Mouse (Mus musculus): ENCODE results near the gene Ppp1r13l. TPM values are rescaled to one million over a fixed set of nuclear protein-coding genes. Genes with fewer than 3 reads are reported as not detected.
A peak's percentile ranks its signal among the peaks of the same experiment; 100 is the strongest.

Ppp1r13l gene
- total and polyA plus RNA-seq, 3 experiments, result 1.5 to 15.9 TPM; not detected in 1

DNA sequence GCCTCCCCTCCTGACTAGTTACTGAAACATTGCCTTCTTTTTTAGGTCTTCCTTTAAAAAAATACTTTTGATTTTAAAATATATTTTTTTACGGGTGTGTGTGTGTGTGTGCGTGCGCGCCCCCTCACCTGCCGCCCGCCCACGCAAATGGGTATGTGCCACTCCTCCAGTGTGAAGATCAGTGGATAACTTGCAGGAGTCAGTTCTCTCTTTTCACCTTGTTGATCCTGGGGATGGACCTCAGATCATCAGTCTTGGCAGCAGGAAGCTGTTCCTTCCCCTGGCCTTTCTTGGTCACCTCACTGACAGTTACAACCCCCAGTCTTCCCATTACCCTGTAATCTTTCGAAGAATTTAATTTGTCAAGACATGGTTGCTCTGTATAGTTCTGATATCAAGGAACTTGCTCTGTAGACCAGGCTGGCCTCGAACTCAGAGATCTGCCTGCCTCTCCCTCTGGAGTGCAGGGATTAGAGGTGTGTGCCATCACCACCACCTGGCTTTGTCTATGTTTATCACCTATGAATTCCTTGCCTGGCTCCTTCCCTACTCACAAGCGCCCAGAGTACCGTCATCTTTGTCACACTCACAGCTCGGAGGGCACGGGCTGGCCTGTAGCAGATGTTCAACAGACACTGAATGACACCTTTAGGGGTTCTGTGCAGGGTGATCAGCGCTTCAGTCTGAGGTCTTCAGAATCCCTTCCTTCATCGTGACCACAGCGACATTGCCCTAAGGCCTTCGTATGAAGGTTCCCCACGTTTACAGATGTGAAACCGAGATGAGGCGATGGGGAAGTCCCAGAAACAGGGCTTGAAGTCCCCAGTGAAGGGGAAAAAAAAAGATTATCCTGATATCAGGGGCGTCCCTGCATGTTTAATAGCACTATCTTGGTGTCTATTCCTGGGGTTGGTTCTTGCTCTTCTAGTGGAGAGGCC, 34.0 kb upstream of the Ppp1r13l start:
- DNase-seq (ENCODE audit: low read depth, low spot score), result peak; percentile 79
- Histone ChIP-seq H3K9ac (ENCODE audit: control insufficient read depth, low read depth, low read length, poor library complexity, severe bottlenecking) (peak overlapping the region; percentile 21; the same call in 1 of the 2 replicates), H3K36me3 (ENCODE audit: control insufficient read depth in 1 of 2, insufficient read depth in 2 of 2, low read length in 2 of 2) (peaks cover 0 to 15% of the 10 kb centered on the region in 2 experiments; a peak in 2 of 4 replicates), H3K4me3 (ENCODE audit: control insufficient read depth in 1 of 2, insufficient read depth in 1 of 2, low read depth in 2 of 2, low read length in 2 of 2) (peak overlapping the region; percentile 14 to 36; a peak in 2 of 4 replicates), H3K79me2 (ENCODE audit: control insufficient read depth, insufficient read depth, low read length, poor library complexity) (no peaks in the 10 kb centered on the region), H3K27me3 (ENCODE audit: control insufficient read depth in 1 of 2, insufficient read depth in 2 of 2, low read length in 2 of 2) (peaks cover 0 to 2% of the 10 kb centered on the region in 2 experiments; a peak in 1 of 4 replicates), H3K9me3 (replicated peaks; ENCODE audit: insufficient read depth, low read length) (no peaks in the 10 kb centered on the region), H3K4me1 (ENCODE audit: control insufficient read depth in 1 of 2, insufficient read depth in 2 of 2, low read length in 2 of 2) (peaks cover 9 to 21% of the 10 kb centered on the region in 2 experiments), H3K27ac (ENCODE audit: control insufficient read depth, low read depth, low read length) (peak overlapping the region; percentile 58)
- TF ChIP-seq MAFK (IDR thresholded peaks at IDR 0.05; ENCODE audit: borderline replicate concordance, low read depth, low read length) (no peak), TCF12 (IDR thresholded peaks at IDR 0.05; ENCODE audit: low read depth, low read length) (peak; percentile 58), ZKSCAN1 (IDR thresholded peaks at IDR 0.05; ENCODE audit: low read depth, low read length) (no peak), RCOR1 (IDR thresholded peaks at IDR 0.05; ENCODE audit: low read depth, low read length) (0 out of 2 replicates have a peak, but pooled peaks have one; percentile 22), KAT2A (conservative IDR thresholded peaks at IDR 0.05; ENCODE audit: low read depth, low read length) (no peak), TAL1 (IDR thresholded peaks at IDR 0.05; ENCODE audit: low read length) (peak; percentile 27; the same call in 1 of the 2 replicates), MXI1 (IDR thresholded peaks at IDR 0.05; ENCODE audit: low read depth, low read length) (peak; percentile 37; the same call in 1 of the 2 replicates), GATA1 (IDR thresholded peaks at IDR 0.05; ENCODE audit: low read depth, low read length) (peak; percentile 80), MYB (IDR thresholded peaks at IDR 0.05; ENCODE audit: low read depth, low read length) (no peak), GABPA (IDR thresholded peaks at IDR 0.05; ENCODE audit: low read depth, low read length) (no peak), MEF2A (IDR thresholded peaks at IDR 0.05; ENCODE audit: extremely low read depth, insufficient replicate concordance, low read depth, low read length, poor library complexity, severe bottlenecking) (peak; percentile 27; the same call in 1 of the 2 replicates), POLR2AphosphoS5 (IDR thresholded peaks at IDR 0.05; ENCODE audit: borderline replicate concordance, low read depth, low read length) (no peak), ETS1 (IDR thresholded peaks at IDR 0.05; ENCODE audit: low read depth, low read length) (peak; percentile 77), POLR2A (IDR thresholded peaks at IDR 0.05; ENCODE audit: control insufficient read depth in 1 of 2, insufficient read depth in 1 of 2, low read depth in 1 of 2, low read length in 2 of 2, poor library complexity in 1 of 2) (no peak), TBP (IDR thresholded peaks at IDR 0.05; ENCODE audit: low read depth, low read length) (peak; percentile 67), EP300 (IDR thresholded peaks at IDR 0.05; ENCODE audit: low read depth in 1 of 2, low read length in 2 of 2) (peak; percentile 40 to 43; a peak in 2 of 4 replicates), ZNF384 (IDR thresholded peaks at IDR 0.05; ENCODE audit: low read depth, low read length) (peak; percentile 84)

- Histone ChIP-seq H3K4me3 (ENCODE audit: control insufficient read depth in 1 of 2, insufficient read depth in 1 of 2, low read depth in 2 of 2, low read length in 2 of 2) (peak overlapping the region; percentile 53 to 87), H3K36me3 (ENCODE audit: control insufficient read depth in 1 of 2, insufficient read depth in 2 of 2, low read length in 2 of 2) (peaks cover 0 to 15% of the 10 kb centered on the region in 2 experiments; a peak in 2 of 4 replicates), H3K79me2 (ENCODE audit: control insufficient read depth, insufficient read depth, low read length, poor library complexity) (no peaks in the 10 kb centered on the region), H3K4me1 (ENCODE audit: control insufficient read depth in 1 of 2, insufficient read depth in 2 of 2, low read length in 2 of 2) (peaks cover 9 to 19% of the 10 kb centered on the region in 2 experiments), H3K27ac (ENCODE audit: control insufficient read depth, low read depth, low read length) (peak overlapping the region; percentile 45; the same call in 1 of the 2 replicates), H3K9ac (ENCODE audit: control insufficient read depth, low read depth, low read length, poor library complexity, severe bottlenecking) (peak overlapping the region; percentile 51; the same call in 1 of the 2 replicates), H3K27me3 (ENCODE audit: control insufficient read depth in 1 of 2, insufficient read depth in 2 of 2, low read length in 2 of 2) (peaks cover 0 to 2% of the 10 kb centered on the region in 2 experiments; a peak in 1 of 4 replicates), H3K9me3 (replicated peaks; ENCODE audit: insufficient read depth, low read length) (no peaks in the 10 kb centered on the region)
- DNase-seq (ENCODE audit: low read depth, low spot score), result peak; percentile 85
- TF ChIP-seq KAT2A (conservative IDR thresholded peaks at IDR 0.05; ENCODE audit: low read depth, low read length) (no peak), JUND (IDR thresholded peaks at IDR 0.05; ENCODE audit: low read depth, low read length) (no peak), ELF1 (IDR thresholded peaks at IDR 0.05; ENCODE audit: low read depth, low read length) (peak; percentile 26; the same call in 1 of the 2 replicates), SIN3A (IDR thresholded peaks at IDR 0.05; ENCODE audit: low read length) (peak; percentile 67), ZNF384 (IDR thresholded peaks at IDR 0.05; ENCODE audit: low read depth, low read length) (no peak), CHD2 (IDR thresholded peaks at IDR 0.05; ENCODE audit: low read length) (no peak), E2F4 (IDR thresholded peaks at IDR 0.05; ENCODE audit: borderline replicate concordance, low read depth, low read length) (no peak), UBTF (IDR thresholded peaks at IDR 0.05; ENCODE audit: borderline replicate concordance, insufficient read depth, low read depth, low read length) (no peak), MAX (IDR thresholded peaks at IDR 0.05; ENCODE audit: low read length) (no peak), POLR2AphosphoS2 (IDR thresholded peaks at IDR 0.05; ENCODE audit: low read length) (no peak), POLR2AphosphoS5 (IDR thresholded peaks at IDR 0.05; ENCODE audit: borderline replicate concordance, low read depth, low read length) (no peak), HCFC1 (IDR thresholded peaks at IDR 0.05; ENCODE audit: low read depth, low read length) (no peak), GABPA (IDR thresholded peaks at IDR 0.05; ENCODE audit: low read depth, low read length) (no peak)
Measured at GRCm38 (mm10) chr7:19326359-19326758, 33.2 kb upstream of the Ppp1r13l start.

All from MEL (cell line).